Mouse (Mus musculus) forebrain, embryonic 15.5 days (tissue): Measurements from ENCODE around the gene App. TPM values are rescaled to one million over a fixed set of nuclear protein-coding genes. Genes with fewer than 3 reads are reported as not detected.

ENCODE experiments used
- ATAC-seq: fragments of 200-750 bp; cut with Nextera tagmentation; replicated peaks from 2 replicates; pipeline ENCODE4 v1.8.0; 2017; ENCODE audit warnings: mild to moderate bottlenecking, moderate TSS enrichment, moderate library complexity
- H3K27ac ChIP-seq: fragments of 300-500 bp; sonication (generic); replicated peaks from 2 replicates; pipeline ENCODE4 v1.5.1; 2015; ENCODE audit warnings: mild to moderate bottlenecking, inconsistent platforms
- H3K27me3 ChIP-seq: fragments of 300-500 bp; sonication (generic); 2 replicates; pipeline ENCODE4 v1.6.1; 2015; ENCODE audit warnings: inconsistent platforms
- H3K36me3 ChIP-seq: fragments of 300-500 bp; sonication (generic); 2 replicates; pipeline ENCODE4 v1.6.1; 2015; ENCODE audit warnings: mild to moderate bottlenecking, inconsistent platforms
- H3K4me1 ChIP-seq: fragments of 300-500 bp; sonication (generic); 2 replicates; pipeline ENCODE4 v1.6.1; 2015; ENCODE audit warnings: inconsistent platforms
- H3K4me2 ChIP-seq: fragments of 300-500 bp; sonication (generic); replicated peaks from 2 replicates; pipeline ENCODE4 v1.6.1; 2015; ENCODE audit warnings: mild to moderate bottlenecking, inconsistent platforms
- H3K4me3 ChIP-seq: fragments of 300-500 bp; sonication (generic); 2 replicates; pipeline ENCODE4 v1.5.1; 2015; ENCODE audit warnings: mild to moderate bottlenecking, inconsistent platforms
- H3K9ac ChIP-seq: fragments of 300-500 bp; sonication (generic); replicated peaks from 2 replicates; pipeline ENCODE4 v1.6.1; 2015; ENCODE audit warnings: mild to moderate bottlenecking, inconsistent platforms
- H3K9me3 ChIP-seq: fragments of 300-500 bp; sonication (generic); 2 replicates; pipeline ENCODE4 v1.6.1; 2016; ENCODE audit warnings: inconsistent platforms
- WGBS: fragments of 180-500 bp; shearing (Covaris S2); methylation state at CpG from one replicate; pipeline ENCODE4 v1.1.7; 2015; ENCODE audit warnings: mixed read lengths; 5-methylcytosine and 5-hydroxymethylcytosine counted together
- polyA plus RNA-seq: library from polyadenylated mRNA; unstranded; fragments of >200 nt; fragmentation: Nextera tagmentation; extraction: Ambion mirVana; gene quantifications from 2 replicates; pipeline ENCODE4 v1.2.1, GENCODE M21; 2015

App gene
- polyA plus RNA-seq, 1 experiment from 2014 or later: 266 TPM

GRCm38 (mm10) chr16:85168821-85169220 is 4.7 kb downstream of the App start:
- 47% methylated on average over 5 of the region's 5 CpGs for WGBS
- no peaks in the 10 kb centered on the region for H3K27me3 ChIP-seq
- no peak overlapping the region for H3K4me3 ChIP-seq
- H3K36me3 ChIP-seq: peaks cover 3% of the 10 kb centered on the region; the same call in 1 of the 2 replicates
- peak overlapping the region; percentile 53 for H3K4me2 ChIP-seq
- ATAC-seq: no peak
- H3K27ac ChIP-seq: peak overlapping the region; percentile 63; the same call in 1 of the 2 replicates
- peaks cover 40% of the 10 kb centered on the region for H3K4me1 ChIP-seq
- no peaks in the 10 kb centered on the region for H3K9me3 ChIP-seq
- no peak overlapping the region for H3K9ac ChIP-seq

- H3K4me1 ChIP-seq: peaks cover 34% of the 10 kb centered on the region
- H3K9ac ChIP-seq: no peak overlapping the region
- H3K27ac ChIP-seq: no peak overlapping the region
- H3K4me2 ChIP-seq: no peak overlapping the region
- 77% methylated on average over 4 of the region's 4 CpGs for WGBS
- no peaks in the 10 kb centered on the region for H3K9me3 ChIP-seq
- H3K27me3 ChIP-seq: no peaks in the 10 kb centered on the region
- ATAC-seq: no peak
- no peak overlapping the region for H3K4me3 ChIP-seq
- H3K36me3 ChIP-seq: peaks cover 3% of the 10 kb centered on the region; the same call in 1 of the 2 replicates
Observed at GRCm38 (mm10) chr16:85166205-85166604, 7.4 kb downstream of the App start.

GRCm38 (mm10) chr16:85165631-85166030 is 7.9 kb downstream of the App start:
- H3K9me3 ChIP-seq: no peaks in the 10 kb centered on the region
- H3K4me1 ChIP-seq: peaks cover 28% of the 10 kb centered on the region
- H3K36me3 ChIP-seq: peaks cover 3% of the 10 kb centered on the region; the same call in 1 of the 2 replicates
- WGBS: 89% methylated on average over 7 of the region's 7 CpGs
- H3K27ac ChIP-seq: no peak overlapping the region
- no peak overlapping the region for H3K4me3 ChIP-seq
- ATAC-seq: no peak
- H3K9ac ChIP-seq: no peak overlapping the region
- no peak overlapping the region for H3K4me2 ChIP-seq
- H3K27me3 ChIP-seq: no peaks in the 10 kb centered on the region

GRCm38 (mm10) chr16:85165177-85165576 is 8.4 kb downstream of the App start:
- Histone ChIP-seq H3K4me2 (no peak overlapping the region), H3K4me1 (peaks cover 23% of the 10 kb centered on the region), H3K9me3 (no peaks in the 10 kb centered on the region), H3K36me3 (peaks cover 3% of the 10 kb centered on the region; the same call in 1 of the 2 replicates), H3K4me3 (no peak overlapping the region), H3K27ac (no peak overlapping the region), H3K27me3 (no peaks in the 10 kb centered on the region), H3K9ac (no peak overlapping the region)
- WGBS: 82% methylated on average over 7 of the region's 7 CpGs
- no peak for ATAC-seq

- Histone ChIP-seq H3K4me2 (no peak overlapping the region), H3K9ac (no peak overlapping the region), H3K36me3 (peaks cover 2% of the 10 kb centered on the region; the same call in 1 of the 2 replicates), H3K27ac (no peak overlapping the region), H3K9me3 (no peaks in the 10 kb centered on the region), H3K4me1 (0 out of 2 replicates have a peak, but pooled peaks cover 3% of the 10 kb centered on the region), H3K27me3 (no peaks in the 10 kb centered on the region), H3K4me3 (no peak overlapping the region)
- ATAC-seq: no peak
- 85% methylated on average over 6 of the region's 6 CpGs for WGBS
Observed at GRCm38 (mm10) chr16:85162779-85163178, 10.8 kb downstream of the App start.

GRCm38 (mm10) chr16:85160140-85160539 is 13.4 kb downstream of the App start:
- 90% methylated on average over 2 of the region's 2 CpGs for WGBS
- Histone ChIP-seq H3K4me1 (peaks cover 14% of the 10 kb centered on the region), H3K9ac (no peak overlapping the region), H3K36me3 (no peaks in the 10 kb centered on the region), H3K4me2 (no peak overlapping the region), H3K4me3 (no peak overlapping the region), H3K9me3 (no peaks in the 10 kb centered on the region), H3K27me3 (no peaks in the 10 kb centered on the region), H3K27ac (no peak overlapping the region)
- ATAC-seq: no peak

- H3K4me1 ChIP-seq: peaks cover 16% of the 10 kb centered on the region
- H3K4me2 ChIP-seq: no peak overlapping the region
- no peaks in the 10 kb centered on the region for H3K36me3 ChIP-seq
- WGBS: 85% methylated on average over 11 of the region's 11 CpGs
- H3K9ac ChIP-seq: no peak overlapping the region
- no peak for ATAC-seq
- H3K4me3 ChIP-seq: no peak overlapping the region
- H3K27ac ChIP-seq: no peak overlapping the region
- no peaks in the 10 kb centered on the region for H3K27me3 ChIP-seq
- H3K9me3 ChIP-seq: no peaks in the 10 kb centered on the region
Observed at GRCm38 (mm10) chr16:85157796-85158546, 15.6 kb downstream of the App start.

GRCm38 (mm10) chr16:85157156-85157555 is 16.4 kb downstream of the App start:
- Histone ChIP-seq H3K4me3 (no peak overlapping the region), H3K36me3 (no peaks in the 10 kb centered on the region), H3K9me3 (no peaks in the 10 kb centered on the region), H3K9ac (no peak overlapping the region), H3K27ac (no peak overlapping the region), H3K4me2 (no peak overlapping the region), H3K4me1 (peaks cover 18% of the 10 kb centered on the region), H3K27me3 (no peaks in the 10 kb centered on the region)
- ATAC-seq: no peak
- WGBS: 96% methylated on average over 2 of the region's 2 CpGs

GRCm38 (mm10) chr16:85155836-85156235 is 17.7 kb downstream of the App start:
- Histone ChIP-seq H3K4me3 (no peak overlapping the region), H3K4me1 (peaks cover 27% of the 10 kb centered on the region), H3K27me3 (no peaks in the 10 kb centered on the region), H3K36me3 (no peaks in the 10 kb centered on the region), H3K27ac (no peak overlapping the region), H3K9me3 (no peaks in the 10 kb centered on the region), H3K4me2 (no peak overlapping the region), H3K9ac (no peak overlapping the region)
- ATAC-seq: peak; percentile 27; the same call in 1 of the 2 replicates
- WGBS: 51% methylated on average over 10 of the region's 10 CpGs

GRCm38 (mm10) chr16:85152457-85152856 is 21.1 kb downstream of the App start:
- no peaks in the 10 kb centered on the region for H3K36me3 ChIP-seq
- H3K4me1 ChIP-seq: peaks cover 46% of the 10 kb centered on the region
- no peaks in the 10 kb centered on the region for H3K9me3 ChIP-seq
- H3K27ac ChIP-seq: no peak overlapping the region
- no peak overlapping the region for H3K9ac ChIP-seq
- no peak for ATAC-seq
- H3K4me3 ChIP-seq: no peak overlapping the region
- WGBS: 92% methylated on average over 8 of the region's 8 CpGs
- no peaks in the 10 kb centered on the region for H3K27me3 ChIP-seq
- no peak overlapping the region for H3K4me2 ChIP-seq

GRCm38 (mm10) chr16:85151681-85152080 is 21.9 kb downstream of the App start:
- H3K4me2 ChIP-seq: no peak overlapping the region
- H3K36me3 ChIP-seq: no peaks in the 10 kb centered on the region
- ATAC-seq: 0 out of 2 replicates have a peak, but pooled peaks have one; percentile 21
- H3K4me1 ChIP-seq: peaks cover 45% of the 10 kb centered on the region
- H3K27me3 ChIP-seq: no peaks in the 10 kb centered on the region
- H3K9me3 ChIP-seq: no peaks in the 10 kb centered on the region
- no peak overlapping the region for H3K4me3 ChIP-seq
- no peak overlapping the region for H3K27ac ChIP-seq
- WGBS: 35% methylated on average over 7 of the region's 7 CpGs
- no peak overlapping the region for H3K9ac ChIP-seq

- no peak overlapping the region for H3K4me2 ChIP-seq
- no peaks in the 10 kb centered on the region for H3K27me3 ChIP-seq
- H3K9me3 ChIP-seq: no peaks in the 10 kb centered on the region
- H3K4me3 ChIP-seq: no peak overlapping the region
- no peak overlapping the region for H3K9ac ChIP-seq
- WGBS: 56% methylated on average over 9 of the region's 9 CpGs
- H3K4me1 ChIP-seq: peaks cover 39% of the 10 kb centered on the region
- no peaks in the 10 kb centered on the region for H3K36me3 ChIP-seq
- no peak for ATAC-seq
- 0 out of 2 replicates have a peak overlapping the region, but pooled peaks have one; percentile 31 for H3K27ac ChIP-seq
Observed at GRCm38 (mm10) chr16:85150902-85151301, 22.7 kb downstream of the App start.

- Histone ChIP-seq H3K36me3 (no peaks in the 10 kb centered on the region), H3K27me3 (no peaks in the 10 kb centered on the region), H3K4me2 (no peak overlapping the region), H3K4me3 (no peak overlapping the region), H3K4me1 (peaks cover 29% of the 10 kb centered on the region), H3K27ac (no peak overlapping the region), H3K9ac (no peak overlapping the region), H3K9me3 (no peaks in the 10 kb centered on the region)
- 92% methylated on average over 1 of the region's 1 CpGs for WGBS
- ATAC-seq: no peak
Observed at GRCm38 (mm10) chr16:85149509-85149871, 24.1 kb downstream of the App start.
